Mouse (Mus musculus): ENCODE data around the gene Lnx2.
A peak's percentile ranks its signal among the peaks of the same experiment; 100 is the strongest.

Lnx2 gene

DNA sequence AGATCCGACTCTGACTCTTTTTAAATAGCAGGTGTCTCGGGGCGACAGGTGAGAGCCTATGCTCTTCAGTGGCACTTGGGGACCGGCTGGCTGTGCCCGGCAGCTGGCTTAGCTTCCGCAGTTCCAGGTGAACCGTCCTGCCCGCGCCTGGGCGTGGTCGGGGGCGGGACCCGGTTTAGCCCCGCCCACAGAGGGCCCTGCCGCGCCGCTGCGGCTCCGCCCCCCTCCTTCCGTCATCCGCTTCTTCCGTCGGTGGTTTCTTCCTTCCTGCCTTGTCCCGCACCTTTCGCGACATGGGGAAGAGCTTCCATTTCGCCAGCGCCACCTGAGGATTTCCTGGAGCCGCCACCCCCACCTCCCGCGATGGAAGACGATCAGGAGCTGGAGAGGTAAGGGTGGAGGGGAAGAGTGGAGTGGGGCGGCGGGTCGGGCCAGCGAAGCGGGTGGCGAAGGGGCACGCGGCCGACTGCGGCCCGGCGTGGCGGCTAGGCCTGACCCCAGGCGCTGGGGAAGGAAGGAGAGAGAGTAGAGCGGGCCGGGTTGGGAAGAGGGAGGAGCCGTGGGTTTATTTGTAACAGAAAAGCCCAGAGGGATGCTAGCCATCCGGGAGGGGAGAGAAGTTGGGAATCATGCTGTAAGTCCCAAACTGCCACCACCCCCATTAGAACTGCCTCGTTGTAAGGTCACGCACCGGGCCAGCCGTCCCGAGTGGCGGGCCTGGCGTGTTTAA lies 1.1 kb upstream of the Lnx2 start:
- DNase-seq (ENCODE audit: low spot score), result peak; percentile 91

DNA sequence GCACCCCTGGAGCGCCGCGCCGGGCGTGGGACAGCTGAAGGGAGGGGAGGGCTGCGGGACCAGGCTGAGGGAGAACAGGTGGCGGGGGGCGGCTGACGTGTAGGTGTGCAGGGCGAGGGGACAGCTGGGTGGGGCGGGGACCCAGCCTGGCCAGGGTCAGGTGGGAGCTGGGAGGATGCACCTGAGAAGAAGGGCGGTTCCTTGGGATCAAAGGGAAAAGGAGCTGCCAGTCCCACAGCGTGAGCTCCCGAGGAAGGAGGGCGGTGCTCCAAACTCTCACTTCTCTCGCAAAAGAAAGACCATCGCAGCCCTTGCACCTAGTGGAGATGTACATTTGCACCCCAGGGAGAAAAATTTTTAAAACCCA lies 396 bp upstream of the Lnx2 start, which contains the start of gene Polr1d:
TSS of gene Polr1d (plus strand) at position 252 of the 367 bp plus-strand sequence.
- DNase-seq (ENCODE audit: low spot score), result no peak

DNA sequence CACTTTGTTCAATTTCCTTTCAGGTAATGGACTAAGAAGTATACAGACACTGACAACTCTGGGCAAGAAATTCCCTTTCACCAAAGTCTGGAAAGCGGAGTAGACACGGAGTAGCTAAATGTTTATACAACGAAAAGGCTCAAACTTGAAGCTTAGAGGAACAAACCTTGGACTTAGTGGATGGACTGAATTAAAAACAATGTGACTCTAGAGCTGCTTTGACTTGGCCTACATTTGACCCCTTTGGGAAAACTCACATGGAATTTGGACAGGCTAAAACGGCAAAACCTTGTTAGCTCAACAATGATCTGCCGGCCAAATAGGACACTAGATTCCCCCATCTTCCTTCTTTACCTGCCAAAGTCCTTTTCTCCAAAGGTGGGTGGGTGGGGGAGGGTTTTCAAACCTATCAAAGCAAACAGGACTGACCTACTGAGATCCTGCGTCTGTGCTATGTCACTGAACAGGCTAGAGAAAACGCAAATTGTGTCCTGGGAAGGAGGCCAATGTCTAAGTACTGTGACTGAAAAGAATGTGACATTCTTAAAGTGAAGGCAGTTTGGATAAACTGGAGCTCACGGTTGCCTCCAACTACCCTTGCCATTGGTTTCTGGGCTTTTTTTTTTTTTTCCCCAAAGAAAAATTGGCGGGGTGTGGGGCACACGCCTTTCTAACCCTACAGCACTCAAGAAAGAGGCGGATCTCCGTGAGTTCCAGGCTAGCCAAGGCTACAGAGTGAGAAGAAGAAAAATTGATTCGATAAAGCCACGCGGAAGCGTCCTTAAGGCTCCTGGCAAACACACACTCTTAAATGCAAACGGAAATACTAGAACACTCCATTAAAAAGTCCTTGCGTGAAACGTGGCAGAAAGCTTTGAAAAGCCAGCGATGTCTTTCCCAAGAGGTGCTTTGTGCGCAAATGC lies 1.0 kb downstream of the Lnx2 start:
- DNase-seq (ENCODE audit: low spot score), result peak; percentile 40

GRCm38 (mm10) chr5:147073805-147074204 lies 2.6 kb downstream of the Lnx2 start:
- DNase-seq (ENCODE audit: low spot score), result no peak

DNA sequence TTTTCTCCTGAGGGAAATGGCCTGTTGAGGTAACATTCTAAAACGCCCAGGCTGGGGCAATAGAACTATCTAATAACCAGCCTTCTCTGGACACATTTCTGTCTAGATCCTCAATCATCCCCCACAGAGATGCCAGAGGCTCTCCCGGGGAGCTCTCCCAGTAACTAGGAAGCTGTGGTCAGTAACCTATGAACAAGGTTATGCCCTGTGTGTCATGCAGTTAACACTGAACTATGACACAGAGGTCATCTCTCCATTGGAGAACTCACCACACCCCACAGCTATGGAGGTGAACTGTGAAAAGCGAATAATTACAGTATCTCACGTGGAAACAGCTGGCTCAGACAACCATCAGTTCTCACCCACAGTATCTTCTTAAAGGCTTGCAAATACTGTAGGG lies 4.5 kb downstream of the Lnx2 start:
- DNase-seq (ENCODE audit: low spot score), result no peak

DNA sequence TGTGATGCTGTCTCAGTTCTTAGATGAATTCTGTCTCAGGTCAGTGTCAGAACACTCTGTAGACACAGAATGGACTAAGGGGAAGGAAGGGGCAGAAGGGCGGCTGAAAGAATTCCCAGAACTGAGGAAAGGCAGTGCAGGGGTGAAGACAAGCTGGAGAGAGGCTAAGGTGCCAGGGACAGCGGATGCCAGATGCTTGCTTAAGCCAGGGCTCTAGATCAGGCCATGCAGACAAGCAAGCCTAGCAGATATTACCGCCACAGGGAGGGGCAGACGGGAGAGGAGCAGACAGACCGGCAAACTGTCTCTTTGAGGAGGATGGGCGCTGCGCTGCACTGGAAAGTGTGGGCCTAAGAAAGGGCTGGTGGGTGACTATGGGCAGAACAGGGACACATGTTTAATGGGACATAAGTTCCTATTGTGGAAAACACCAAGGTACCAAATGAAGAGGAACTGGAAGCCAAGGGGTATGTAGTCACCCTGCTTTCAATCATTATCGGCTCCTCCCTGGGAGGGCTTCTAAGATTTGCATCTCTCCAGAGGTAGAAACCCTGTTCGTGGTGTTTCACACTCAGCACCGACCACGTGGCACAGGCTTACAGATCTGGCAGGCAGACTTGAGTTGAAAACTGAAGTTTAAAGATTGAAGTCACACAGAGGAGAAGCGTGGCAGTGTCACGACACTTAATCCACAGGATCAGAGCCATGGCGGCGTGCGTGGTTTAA lies 5.4 kb downstream of the Lnx2 start:
- DNase-seq (ENCODE audit: low spot score), result no peak

DNA sequence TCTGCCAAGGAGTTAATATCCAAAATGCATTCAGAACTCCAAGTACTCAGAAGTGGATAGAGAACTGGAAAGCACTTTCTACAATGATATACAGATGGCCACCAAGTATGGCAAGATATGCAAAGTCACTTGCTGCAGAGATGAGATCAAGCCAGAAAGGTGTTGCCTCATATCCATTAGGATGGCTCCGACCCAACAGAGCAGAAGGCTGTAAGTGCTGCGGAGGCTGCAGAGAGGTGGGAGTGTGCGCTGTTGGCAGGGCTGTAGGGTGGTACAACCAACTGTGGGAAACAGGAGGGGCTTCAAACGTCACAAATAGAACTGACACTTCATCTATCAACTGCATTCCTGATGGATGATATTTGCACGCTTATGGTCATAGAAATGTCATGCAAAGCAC lies 7.5 kb downstream of the Lnx2 start:
- DNase-seq (ENCODE audit: low spot score), result no peak

- no peak for DNase-seq (ENCODE audit: low spot score)
Measured at GRCm38 (mm10) chr5:147066965-147067364, 9.4 kb downstream of the Lnx2 start.

- no peak for DNase-seq (ENCODE audit: low spot score)
Measured at GRCm38 (mm10) chr5:147066129-147066528, 10.3 kb downstream of the Lnx2 start.

GRCm38 (mm10) chr5:147063215-147063661 lies 13.1 kb downstream of the Lnx2 start:
- DNase-seq (ENCODE audit: low spot score), result no peak

GRCm38 (mm10) chr5:147060024-147060423 lies 16.4 kb downstream of the Lnx2 start:
- DNase-seq (ENCODE audit: low spot score), result no peak

DNA sequence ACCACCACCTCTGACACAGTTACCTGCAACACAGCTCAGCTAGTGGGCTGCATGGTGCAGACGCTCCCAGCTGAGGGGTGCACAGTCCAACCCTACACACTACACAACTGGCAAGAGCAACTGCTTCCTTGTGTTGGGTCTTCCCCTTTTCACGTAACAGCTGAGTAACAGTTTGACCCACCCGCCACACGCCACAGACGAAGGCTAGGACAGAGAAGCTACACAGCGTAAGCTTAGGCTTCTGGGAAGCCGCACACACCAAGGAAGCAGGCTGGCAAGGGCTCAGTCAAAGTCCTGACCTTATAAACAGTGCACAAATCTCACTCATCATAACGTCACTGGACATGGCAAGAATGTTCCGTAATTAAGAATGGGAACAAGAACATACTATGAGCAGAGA lies 17.1 kb downstream of the Lnx2 start:
- DNase-seq (ENCODE audit: low spot score), result no peak

DNA sequence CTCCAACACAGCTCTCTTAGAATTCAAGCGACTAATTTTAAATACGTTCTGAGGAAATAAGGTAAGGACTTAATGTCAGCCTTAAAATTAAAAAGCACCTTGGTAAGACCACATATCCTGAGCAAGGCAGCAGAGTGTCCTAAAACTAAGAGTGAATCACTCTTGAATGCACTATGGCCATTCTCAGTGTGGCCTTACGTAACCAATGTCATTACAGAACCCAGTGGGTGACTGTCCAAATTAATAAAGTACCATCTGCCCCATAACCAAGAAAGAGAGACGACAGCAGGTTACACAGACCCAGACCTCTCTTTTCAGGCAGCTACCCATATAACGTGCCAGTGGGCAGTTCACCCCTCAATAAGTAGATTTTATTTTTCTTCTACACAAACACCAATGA lies 17.7 kb downstream of the Lnx2 start:
- DNase-seq (ENCODE audit: low spot score), result no peak

GRCm38 (mm10) chr5:147057626-147058414 lies 18.6 kb downstream of the Lnx2 start:
- DNase-seq (ENCODE audit: low spot score), result peak; percentile 43

DNA sequence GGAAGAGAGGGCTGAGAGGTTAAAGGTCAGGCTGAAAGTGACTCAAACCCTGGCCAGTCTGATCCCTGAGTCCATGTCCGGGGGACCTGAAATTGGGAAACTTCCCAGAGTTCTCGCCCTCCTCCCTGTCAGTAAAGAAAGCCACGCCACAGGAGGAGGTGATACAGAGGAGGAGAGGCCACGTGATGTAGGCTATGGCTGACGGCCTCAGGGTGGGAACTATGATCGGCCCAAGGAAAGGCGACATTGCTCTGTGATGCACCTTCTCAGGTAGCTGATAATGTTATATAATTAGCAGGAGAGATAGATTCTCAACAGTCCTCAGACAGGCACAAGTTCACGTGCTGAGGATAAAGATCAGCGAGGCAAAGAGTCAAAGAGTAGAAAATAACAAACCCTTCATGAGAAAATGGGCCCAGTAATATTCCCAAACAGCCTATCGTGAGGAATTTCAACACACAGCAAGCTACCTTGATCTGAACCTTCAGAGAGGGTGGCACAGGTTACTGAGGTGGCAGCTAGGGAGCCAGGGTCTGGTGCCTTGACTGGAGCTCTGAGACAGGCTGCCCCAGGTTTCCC lies 19.6 kb downstream of the Lnx2 start:
- DNase-seq (ENCODE audit: low spot score), result no peak

DNA sequence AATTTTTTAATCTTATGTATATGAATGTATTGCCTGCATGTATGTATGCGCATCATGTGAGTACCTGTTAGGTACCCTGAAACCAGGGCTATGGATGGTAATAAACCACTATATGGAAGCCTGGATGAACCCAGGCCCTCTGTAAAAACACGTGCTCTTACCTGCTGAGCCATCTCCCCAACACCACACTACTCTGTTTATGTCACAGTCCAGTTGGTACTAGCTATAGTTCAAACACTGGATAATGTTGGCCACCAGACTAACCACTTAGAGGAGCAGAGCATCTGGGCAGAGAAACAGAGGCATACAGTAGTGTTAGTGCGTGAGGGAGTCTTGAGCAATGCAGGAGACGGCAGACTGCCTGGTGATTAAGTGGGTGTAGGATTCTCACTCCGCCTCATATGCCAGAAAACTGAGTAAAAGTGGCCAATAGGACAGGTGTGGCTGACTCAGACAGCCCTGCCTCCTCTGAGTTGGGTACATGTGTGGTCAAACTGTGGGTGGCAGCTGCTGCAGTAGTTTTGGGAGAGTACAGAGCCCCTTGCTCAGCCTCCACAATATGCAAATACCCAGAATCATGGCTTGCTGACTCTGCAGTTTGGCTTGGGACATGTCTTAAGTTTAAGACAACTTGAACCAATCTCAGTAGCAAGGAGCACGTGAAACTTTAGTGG lies 20.7 kb downstream of the Lnx2 start:
- DNase-seq (ENCODE audit: low spot score), result no peak

- no peak for DNase-seq (ENCODE audit: low spot score)
Measured at GRCm38 (mm10) chr5:147054747-147055270, 21.6 kb downstream of the Lnx2 start.

GRCm38 (mm10) chr5:147054328-147054727 lies 22.1 kb downstream of the Lnx2 start:
- no peak for DNase-seq (ENCODE audit: low spot score)

DNA sequence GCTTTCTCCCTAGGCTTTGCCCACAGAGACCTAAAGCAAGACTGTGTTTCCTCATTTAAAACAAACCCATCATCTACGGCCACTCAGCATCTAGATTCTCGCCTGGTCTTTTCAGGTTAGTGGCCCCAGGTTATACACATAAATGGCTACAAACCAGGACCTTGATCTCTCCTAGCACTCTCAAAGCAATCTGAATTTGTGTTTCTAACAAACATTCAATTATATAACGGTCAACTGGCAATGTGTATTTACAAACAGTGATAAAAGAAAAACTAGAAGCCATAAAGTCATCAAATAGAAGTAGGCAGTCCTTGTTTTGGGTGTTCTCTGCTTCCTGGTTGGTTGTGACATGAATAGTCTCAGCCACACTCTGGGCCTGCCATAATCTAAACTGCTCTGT lies 22.9 kb downstream of the Lnx2 start:
- DNase-seq (ENCODE audit: low spot score), result no peak

DNA sequence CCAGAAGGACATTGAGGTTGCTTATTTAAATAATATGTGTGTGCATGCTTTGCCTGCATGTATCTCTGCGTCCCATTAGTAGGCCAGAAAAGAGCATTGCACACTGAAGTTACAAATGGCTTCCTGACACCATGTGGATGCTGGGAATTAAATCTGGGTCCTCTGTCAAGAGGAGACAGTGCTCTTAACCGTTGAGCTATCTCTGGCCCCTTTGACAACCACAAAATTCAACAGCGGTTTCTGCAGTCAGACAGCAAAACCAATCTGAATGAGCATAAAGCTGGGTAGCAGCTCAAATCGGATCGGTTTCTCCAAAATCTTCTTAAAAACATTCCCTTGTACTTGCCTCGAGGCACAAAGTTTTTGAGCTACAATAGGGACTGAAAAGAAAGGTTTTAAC lies 23.3 kb downstream of the Lnx2 start:
- DNase-seq (ENCODE audit: low spot score), result no peak

DNA sequence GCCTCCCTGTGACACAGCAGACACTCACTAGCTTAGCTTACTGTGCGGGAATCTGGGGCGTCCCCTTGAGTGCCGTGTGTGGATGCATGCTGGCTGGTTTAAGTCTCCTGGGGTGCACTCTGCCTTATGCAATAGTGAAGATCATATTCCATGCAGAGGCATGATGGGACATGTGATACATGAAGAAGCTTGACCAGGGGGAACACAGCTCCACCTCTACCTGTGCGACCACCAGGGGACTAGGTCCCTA lies 24.2 kb downstream of the Lnx2 start:
- no peak for DNase-seq (ENCODE audit: low spot score)
